Mouse (Mus musculus): ENCODE data around the gene Slitrk5. TPM values are rescaled to one million over a fixed set of nuclear protein-coding genes. Genes with fewer than 3 reads are reported as not detected.
"Not testable (repeated sequence)": the region's sequence is repeated elsewhere in the genome, so short reads cannot be mapped to it uniquely, and the experiment has no call there.

Slitrk5 gene
- under 1 TPM; 0.09 to 0.19 TPM for total RNA-seq (2021)
- long read RNA-seq, experiment 1 = 0 reads
- long read RNA-seq, experiment 2 = 0 reads

DNA sequence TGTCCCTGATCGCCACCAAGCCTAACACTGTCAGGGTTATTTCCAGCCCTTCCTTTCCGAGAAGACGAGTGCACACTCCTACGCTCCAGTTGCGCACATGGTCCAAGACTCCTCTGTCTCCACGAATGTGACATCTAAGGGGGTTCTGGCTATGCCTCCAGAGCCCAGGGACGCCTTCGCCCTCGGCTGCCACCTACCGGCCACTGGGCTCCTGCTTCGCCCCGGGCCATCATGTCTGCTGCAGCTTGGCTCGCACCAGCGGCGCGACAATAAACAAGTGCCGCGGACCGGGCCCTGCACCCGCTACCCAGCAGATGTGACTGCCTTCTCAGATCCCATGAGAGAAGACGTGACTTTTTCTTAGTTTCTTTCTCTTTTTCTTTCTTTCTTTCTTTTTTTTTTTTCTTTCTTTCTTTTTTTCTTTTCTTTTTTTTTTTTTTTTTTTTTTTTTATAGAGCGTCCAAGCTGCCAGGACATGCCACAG lies at the start of gene Slitrk5:
Gene Slitrk5, plus strand, starts transcription at position 434 of the 484 bp plus-strand sequence.
- peak; percentile 65 for DNase-seq (ENCODE audit: low spot score)

DNA sequence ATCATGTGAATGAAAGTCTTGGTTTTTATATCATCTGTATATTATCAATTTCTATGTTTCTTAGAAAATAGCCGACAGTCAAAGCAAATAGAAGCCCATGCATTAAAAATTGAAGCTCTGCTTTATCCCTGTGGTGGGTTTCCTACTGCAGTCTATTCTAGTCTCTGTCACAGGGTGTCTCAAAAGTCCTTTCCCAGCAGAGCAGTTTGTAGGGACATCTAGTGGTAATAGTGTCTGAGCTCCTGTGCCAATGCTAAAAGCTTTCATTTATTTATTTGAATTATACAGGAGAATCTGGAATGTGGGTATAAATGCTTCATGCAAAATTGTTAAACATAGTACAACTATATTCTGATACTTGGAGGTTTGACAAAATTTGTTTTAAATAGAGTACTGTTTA lies 2.0 kb upstream of the Slitrk5 start:
- DNase-seq (ENCODE audit: low spot score) = no peak

DNA sequence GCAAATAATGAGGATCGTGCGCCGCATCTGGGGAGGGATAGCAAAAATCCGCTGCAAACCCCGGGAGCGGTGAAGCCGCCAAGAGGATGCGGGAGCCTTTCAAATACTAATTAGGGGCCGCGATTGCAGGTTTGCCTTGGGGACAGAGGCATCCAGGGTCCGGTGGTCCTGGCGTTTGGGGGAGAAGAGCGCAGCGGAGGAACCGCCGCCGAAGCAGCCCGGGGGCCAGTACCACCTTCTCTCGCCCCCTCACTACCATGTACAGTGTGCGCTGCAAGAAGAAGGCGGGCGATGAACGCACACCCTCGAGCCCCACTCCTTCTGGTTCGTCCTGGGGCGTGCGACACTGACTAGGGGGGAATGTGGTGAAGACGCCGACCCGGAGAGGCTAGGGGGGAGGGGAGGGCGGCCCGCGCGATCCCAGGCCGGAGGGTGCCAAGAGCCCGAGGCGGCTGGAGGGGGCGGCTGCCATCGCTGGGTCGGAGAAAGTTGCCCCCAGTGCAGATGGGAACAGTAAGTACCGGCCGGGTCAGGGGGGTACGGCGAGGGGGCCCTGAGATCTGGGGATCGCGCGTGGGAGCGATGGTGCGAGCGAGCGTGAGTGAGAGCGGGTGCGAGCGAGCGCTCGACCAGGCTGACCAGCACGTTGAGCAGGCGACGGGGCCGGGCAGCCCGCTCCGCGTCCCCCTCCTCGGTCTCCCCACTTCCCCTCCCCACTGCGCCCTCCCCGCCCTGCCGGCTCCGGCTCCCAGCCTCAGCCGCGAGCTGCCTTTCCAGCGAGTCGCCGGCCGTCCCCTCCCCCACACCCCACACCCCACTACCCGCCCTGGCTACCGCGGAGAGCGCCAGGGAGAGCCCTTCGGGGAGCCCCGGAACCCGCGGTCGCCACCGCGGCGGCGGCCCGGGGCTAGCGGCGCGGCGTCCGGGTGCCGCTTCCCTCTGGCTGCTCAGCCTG lies 591 bp downstream of the Slitrk5 start:
- DNase-seq (ENCODE audit: low spot score) = no peak

DNA sequence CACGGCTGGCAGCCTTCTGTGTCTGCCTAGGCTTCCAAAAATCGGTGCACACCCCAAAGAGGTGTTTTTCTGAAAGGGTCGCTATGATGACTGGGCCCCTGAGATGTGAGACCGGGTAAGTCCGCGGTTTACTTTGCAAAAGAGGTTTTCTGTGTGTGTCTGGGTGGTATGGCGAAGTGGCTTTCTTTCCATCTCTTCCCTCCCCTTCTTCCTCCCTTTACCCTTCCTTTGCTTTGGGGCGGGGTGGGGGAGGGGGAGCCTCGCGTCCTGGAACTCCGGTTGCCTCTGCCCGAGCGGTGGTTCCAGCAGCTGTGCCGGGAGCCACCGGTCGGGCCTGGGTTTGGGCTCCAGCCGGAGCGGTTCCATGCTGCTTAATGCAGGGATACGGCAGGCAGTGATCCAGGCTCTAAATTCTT lies 1.3 kb downstream of the Slitrk5 start:
- DNase-seq (ENCODE audit: low spot score) = no peak

DNA sequence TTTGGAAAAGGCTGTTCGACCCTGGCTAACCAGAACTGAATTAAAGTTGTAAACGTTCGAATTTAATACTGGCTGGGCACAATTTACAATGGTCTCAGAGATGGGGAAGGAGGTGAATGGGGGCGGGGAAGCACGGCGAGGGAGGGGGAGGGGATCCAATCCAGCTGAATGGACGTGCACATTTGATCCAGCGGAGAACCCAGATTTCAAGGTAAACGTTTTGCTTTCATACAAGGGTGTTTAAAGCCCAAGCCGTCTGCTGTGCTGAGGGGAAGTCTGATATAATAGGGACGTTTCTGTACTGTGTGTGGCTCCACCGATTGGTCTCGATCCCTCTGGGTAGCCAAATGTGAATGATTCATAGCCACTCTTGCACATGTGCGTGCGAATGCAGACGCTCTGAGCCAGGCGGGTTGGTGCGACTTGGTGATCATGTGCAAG lies 2.0 kb downstream of the Slitrk5 start:
- no peak for DNase-seq (ENCODE audit: low spot score)

DNA sequence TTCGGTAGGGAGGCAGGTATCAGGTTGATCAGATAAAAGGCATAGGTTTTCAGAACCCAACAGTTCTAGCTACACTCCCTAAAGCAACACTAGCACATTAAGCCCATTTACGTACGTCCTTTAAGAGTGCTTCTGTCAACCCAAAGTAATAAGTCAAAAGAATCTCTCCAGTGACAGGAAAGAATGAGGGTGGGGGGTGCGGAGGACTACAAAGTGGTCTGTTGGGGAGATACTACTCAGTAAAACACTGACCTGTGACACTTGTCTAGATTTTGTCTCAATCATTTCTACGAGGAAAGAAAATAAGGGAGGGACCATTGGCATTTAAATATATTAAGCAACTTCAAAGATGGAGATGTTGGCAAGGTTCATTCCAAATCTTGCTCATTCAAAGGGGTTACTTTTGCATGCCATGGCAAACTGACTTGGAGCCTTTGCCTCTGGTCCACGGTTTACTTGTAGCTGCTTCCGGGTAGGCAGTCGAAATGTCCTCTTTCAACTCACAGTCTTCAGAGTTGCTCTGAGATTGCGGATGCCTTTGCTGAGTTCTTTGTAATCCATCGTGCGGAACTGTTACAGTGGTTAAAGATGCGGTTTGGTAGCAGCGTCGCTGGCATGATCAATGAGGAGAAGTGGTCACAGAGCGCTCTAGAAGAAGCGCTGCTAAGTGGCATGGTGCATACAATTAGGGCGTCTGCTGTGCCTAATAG lies 2.6 kb downstream of the Slitrk5 start:
- no peak for DNase-seq (ENCODE audit: low spot score)

DNA sequence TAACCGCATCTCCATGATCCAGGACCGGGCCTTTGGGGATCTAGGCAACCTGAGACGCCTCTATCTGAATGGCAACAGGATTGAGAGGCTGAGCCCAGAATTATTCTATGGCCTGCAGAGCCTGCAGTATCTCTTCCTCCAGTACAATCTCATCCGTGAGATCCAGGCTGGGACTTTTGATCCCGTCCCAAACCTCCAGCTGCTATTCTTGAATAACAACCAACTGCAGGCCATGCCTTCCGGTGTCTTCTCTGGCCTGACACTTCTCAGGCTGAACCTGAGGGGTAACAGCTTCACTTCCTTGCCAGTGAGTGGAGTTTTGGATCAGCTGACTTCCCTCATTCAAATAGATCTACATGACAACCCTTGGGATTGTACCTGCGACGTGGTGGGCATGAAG lies 5.4 kb downstream of the Slitrk5 start:
- DNase-seq (ENCODE audit: low spot score) = no peak

DNA sequence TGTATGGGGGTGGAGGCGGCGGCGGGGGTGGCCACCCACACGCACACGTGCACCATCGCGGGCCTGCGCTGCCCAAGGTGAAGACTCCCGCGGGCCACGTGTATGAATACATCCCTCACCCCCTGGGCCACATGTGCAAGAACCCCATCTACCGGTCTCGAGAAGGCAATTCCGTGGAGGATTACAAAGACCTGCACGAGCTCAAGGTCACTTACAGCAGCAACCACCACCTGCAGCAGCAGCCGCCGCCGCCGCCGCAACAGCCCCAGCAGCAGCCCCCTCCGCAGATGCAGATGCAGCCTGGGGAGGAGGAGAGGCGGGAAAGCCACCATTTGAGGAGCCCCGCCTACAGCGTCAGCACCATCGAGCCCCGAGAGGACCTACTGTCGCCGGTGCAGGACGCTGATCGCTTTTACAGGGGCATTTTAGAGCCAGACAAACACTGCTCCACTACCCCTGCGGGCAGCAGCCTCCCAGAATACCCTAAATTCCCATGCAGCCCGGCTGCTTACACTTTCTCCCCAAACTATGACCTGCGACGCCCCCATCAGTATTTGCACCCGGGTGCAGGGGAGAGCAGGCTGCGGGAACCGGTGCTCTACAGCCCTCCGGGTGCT lies 6.3 kb downstream of the Slitrk5 start:
- DNase-seq (ENCODE audit: low spot score) = no peak

DNA sequence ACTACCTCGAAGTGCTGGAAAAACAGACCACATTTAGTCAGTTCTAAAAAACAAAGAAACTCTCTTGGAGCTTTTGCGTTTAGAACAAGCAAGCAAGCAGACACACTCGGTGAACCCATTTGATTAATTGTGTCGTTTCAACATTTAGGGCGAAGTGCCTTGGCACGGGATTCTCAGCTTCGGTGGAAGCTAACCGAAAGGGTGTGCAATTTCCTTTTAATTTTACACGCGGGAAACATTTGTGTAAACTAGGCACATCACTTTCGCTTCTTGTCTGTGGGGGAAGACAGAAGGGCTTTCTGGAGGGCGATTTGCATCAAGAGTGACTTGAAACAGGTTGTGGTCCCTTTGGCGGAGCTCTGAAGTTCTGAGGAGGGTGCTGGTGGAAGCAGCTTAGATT lies 6.9 kb downstream of the Slitrk5 start:
- no peak for DNase-seq (ENCODE audit: low spot score)

DNA sequence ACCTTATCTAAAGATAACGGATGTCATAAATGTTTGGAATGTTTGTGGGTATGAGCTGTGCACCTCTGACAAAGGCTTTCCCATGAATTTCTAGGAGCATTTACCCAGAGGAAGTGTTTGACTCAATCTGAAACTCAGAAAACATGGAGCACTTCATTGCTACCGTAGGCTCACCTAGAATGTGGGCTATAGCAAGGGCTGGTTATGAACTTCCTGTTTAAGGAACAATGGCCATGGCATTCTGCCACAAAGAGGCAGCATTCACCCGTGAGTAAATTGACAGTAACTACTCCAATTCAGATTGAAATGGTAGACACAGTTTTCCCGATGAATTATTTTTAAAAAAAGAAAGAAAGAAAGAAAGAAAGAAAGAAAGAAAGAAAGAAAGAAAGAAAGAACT lies 8.6 kb downstream of the Slitrk5 start:
- no peak for DNase-seq (ENCODE audit: low spot score)

DNA sequence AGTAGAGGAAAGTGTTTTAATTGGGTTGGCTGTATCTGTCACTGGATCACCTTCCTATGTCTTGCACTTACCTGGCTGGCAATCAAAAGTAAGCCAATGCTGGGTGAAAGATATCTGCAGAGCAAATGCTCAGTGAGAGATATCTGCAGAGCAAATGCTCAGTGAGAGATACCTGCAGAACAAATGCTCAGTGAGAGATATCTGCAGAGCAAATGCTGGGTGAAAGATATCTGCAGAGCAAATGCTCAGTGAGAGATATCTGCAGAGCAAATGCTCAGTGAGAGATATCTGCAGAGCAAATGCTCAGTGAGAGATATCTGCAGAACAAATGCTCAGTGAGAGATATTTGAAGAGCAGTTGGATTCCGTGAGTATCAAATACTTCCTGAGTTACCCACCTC lies 15.2 kb downstream of the Slitrk5 start:
- not testable (repeated sequence) for DNase-seq (ENCODE audit: low spot score)

DNA sequence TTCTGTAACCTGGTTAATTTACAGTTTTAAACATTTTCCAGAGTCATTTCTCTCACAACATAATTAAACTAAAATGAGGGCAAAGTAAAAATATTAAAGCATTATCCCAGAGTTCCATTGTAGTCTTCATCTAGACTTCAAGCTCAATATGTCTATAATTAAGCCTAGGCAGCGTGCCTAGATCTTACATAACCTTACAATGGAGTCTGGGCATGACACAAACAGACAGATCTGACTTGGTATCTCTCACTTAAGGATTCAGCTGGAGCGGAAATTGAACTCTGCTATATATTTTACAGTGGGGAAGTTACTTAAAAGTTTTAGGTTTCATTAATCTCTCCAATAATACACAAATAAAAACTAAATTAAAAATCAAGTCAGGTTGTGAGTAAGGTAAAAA lies 54.9 kb downstream of the Slitrk5 start:
- DNase-seq (ENCODE audit: low spot score) = no peak

All from gastrocnemius, adult 18-20 months (tissue).